Mouse (Mus musculus): ENCODE data around the gene Cers2. TPM values are rescaled to one million over a fixed set of nuclear protein-coding genes. Genes with fewer than 3 reads are reported as not detected.

The Cers2 gene
- total RNA-seq, 2 experiments from 2014 or later = 138 to 147 TPM

Other genes starting within 250 kb of the Cers2 start
- gene Pip5k1a, start 207.9 kb upstream of the Cers2 start, total RNA-seq (2021) = 10 to 100 TPM; 35.0 to 40.3 TPM
- gene Vps72, start 203.8 kb upstream of the Cers2 start, total RNA-seq (2021) = 10 to 100 TPM; 56.2 to 69.5 TPM
- gene Tmod4, start 190.3 kb upstream of the Cers2 start, total RNA-seq (2021) = 10 to 100 TPM in 1 of 2 experiments, 1 to 10 TPM in 1; 8.1 to 25.3 TPM
- gene Scnm1, start 180.8 kb upstream of the Cers2 start, total RNA-seq (2021) = 10 to 100 TPM; 30.6 to 38.6 TPM
- gene Lysmd1, start 180.7 kb upstream of the Cers2 start, total RNA-seq (2021) = 1 to 10 TPM; 9.2 to 9.8 TPM
- 1 to 10 TPM; 3.7 to 4.4 TPM for gene Tnfaip8l2, start 172.4 kb upstream of the Cers2 start, total RNA-seq (2021)
- 10 to 100 TPM in 1 of 2 experiments, 1 to 10 TPM in 1; 8.3 to 17.1 TPM for gene Sema6c, start 154.3 kb upstream of the Cers2 start, total RNA-seq (2021)
- gene Gabpb2, start 96.9 kb upstream of the Cers2 start, total RNA-seq (2021) = 10 to 100 TPM; 20.6 to 25.2 TPM
- gene Cdc42se1, start 86.1 kb upstream of the Cers2 start, total RNA-seq (2021) = 10 to 100 TPM; 62.4 to 69.7 TPM
- 10 to 100 TPM; 13.8 to 23.7 TPM for gene Mllt11, start 82.6 kb upstream of the Cers2 start, total RNA-seq (2021)
- under 1 TPM in 1 of 2 experiments, not detected in 1; 0.18 TPM for gene Gm128, start 73.2 kb upstream of the Cers2 start, total RNA-seq (2021)
- gene Bnipl, start 63.6 kb upstream of the Cers2 start, total RNA-seq (2021) = under 1 TPM in 1 of 2 experiments, not detected in 1; 0.42 TPM
- 10 to 100 TPM; 71.2 to 78.1 TPM for gene Mindy1, start 33.4 kb upstream of the Cers2 start, total RNA-seq (2021)
- 10 to 100 TPM; 22.2 to 27.9 TPM for gene Prune1, start 32.7 kb upstream of the Cers2 start, total RNA-seq (2021)
- 1 to 10 TPM; 1.1 to 1.3 TPM for gene Anxa9, start 7.6 kb upstream of the Cers2 start, total RNA-seq (2021)
- 10 to 100 TPM; 23.8 to 30.8 TPM for gene Setdb1, start 42.4 kb downstream of the Cers2 start, total RNA-seq (2021)
- gene 4930558C23Rik, start 88.0 kb downstream of the Cers2 start, total RNA-seq (2021) = not detected
- 10 to 100 TPM; 53.4 to 64.5 TPM for gene Arnt, start 119.6 kb downstream of the Cers2 start, total RNA-seq (2021)
- gene Ctsk, start 184.5 kb downstream of the Cers2 start, total RNA-seq (2021) = 10 to 100 TPM; 15.1 to 58.9 TPM
- gene Ctss, start 212.0 kb downstream of the Cers2 start, total RNA-seq (2021) = 10 to 100 TPM; 18.8 to 23.5 TPM
- gene Hormad1, start 244.9 kb downstream of the Cers2 start, total RNA-seq (2021) = not detected